Mouse (Mus musculus): ENCODE data around the gene Sertad2. TPM values are rescaled to one million over a fixed set of nuclear protein-coding genes. Genes with fewer than 3 reads are reported as not detected.
A peak's percentile ranks its signal among the peaks of the same experiment; 100 is the strongest.

Sertad2 gene
- polyA plus RNA-seq, 1 experiment from 2014 or later: 29.9 TPM

DNA sequence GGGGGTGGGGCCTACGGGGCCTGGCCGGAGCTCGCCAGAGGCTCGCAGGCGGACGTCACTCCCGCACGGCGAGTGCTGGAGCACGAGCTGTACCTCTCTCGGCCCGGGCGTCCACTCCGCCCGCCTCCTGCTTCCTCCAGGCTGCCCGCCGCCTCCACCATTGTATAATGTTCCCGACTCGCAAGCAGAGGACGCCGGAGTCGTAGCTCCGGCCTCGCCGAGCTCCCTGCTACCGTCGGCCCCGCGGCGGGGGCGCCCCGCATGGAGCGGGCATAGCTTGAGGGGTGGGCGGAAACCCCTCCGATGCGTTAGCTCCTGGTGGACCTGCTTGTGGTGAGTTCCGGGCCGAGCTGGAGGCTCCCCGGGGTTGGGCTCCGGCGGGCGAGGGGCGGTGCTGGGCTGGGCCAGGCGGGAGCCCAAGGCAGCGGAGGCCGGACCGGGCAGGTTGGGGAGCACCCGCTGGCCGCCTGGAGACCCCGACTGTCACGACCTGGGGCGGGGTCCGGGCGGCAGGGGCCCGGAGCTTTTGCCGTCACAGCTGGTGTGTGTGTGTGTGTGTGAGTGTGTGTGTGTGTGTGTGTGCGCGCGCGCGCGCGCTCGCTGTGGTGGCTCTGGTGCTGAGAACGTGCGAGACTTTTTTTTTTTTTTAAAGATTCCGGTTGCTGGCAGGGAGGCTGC lies 89.0 kb downstream of the Sertad2 start:
- Histone ChIP-seq H3K9me3 (ENCODE audit: control insufficient read depth, low read length) (no peaks in the 10 kb centered on the region), H3K4me3 (ENCODE audit: low read depth, low read length) (peak overlapping the region; percentile 89), H3K27me3 (ENCODE audit: control insufficient read depth, insufficient read depth, low read length) (no peaks in the 10 kb centered on the region), H3K27ac (replicated peaks) (peak overlapping the region; percentile 99), H3K4me2 (replicated peaks; ENCODE audit: low read depth) (peak overlapping the region; percentile 76), H3K9ac (ENCODE audit: low read length) (peak overlapping the region; percentile 96), H3K36me3 (ENCODE audit: control insufficient read depth, insufficient read depth, low read length) (no peaks in the 10 kb centered on the region), H3K4me1 (replicated peaks; ENCODE audit: control insufficient read depth, insufficient read depth) (no peaks in the 10 kb centered on the region)
- TF ChIP-seq EP300 (optimal IDR thresholded peaks at IDR 0.05) (peak; percentile 42), CTCF (IDR thresholded peaks at IDR 0.05; ENCODE audit: low read depth) (peak; percentile 2; the same call in 1 of the 2 replicates)
- WGBS: under 1% methylated on average over 64 of the region's 67 CpGs
- peak; percentile 97 for DNase-seq (ENCODE audit: low spot score)
- ATAC-seq (ENCODE audit: low FRiP score, low TSS enrichment): peak; percentile 96

DNA sequence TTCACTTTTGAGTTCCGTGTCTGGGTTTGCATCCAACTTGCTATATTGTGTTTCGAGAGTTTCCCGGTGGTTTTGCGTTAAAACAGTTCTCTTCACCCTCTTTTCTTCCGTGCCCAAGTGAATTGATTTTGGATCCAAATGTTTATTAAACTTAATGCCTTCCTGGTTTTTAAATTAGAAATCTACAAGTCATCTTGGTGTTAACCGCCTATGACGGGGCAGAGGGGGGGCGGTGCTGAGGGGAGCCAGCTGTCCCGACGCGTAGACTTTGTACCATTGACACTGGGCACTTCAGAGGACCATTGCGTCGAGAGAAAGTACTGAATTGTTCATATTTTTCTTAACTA lies 89.5 kb downstream of the Sertad2 start:
- Histone ChIP-seq H3K4me1 (replicated peaks; ENCODE audit: control insufficient read depth, insufficient read depth) (no peaks in the 10 kb centered on the region), H3K27me3 (ENCODE audit: control insufficient read depth, insufficient read depth, low read length) (no peaks in the 10 kb centered on the region), H3K27ac (replicated peaks) (peak overlapping the region; percentile 99), H3K36me3 (ENCODE audit: control insufficient read depth, insufficient read depth, low read length) (no peaks in the 10 kb centered on the region), H3K9me3 (ENCODE audit: control insufficient read depth, low read length) (no peaks in the 10 kb centered on the region), H3K4me2 (replicated peaks; ENCODE audit: low read depth) (peak overlapping the region; percentile 76), H3K4me3 (ENCODE audit: low read depth, low read length) (peak overlapping the region; percentile 89), H3K9ac (ENCODE audit: low read length) (peak overlapping the region; percentile 96)
- TF ChIP-seq EP300 (optimal IDR thresholded peaks at IDR 0.05): no peak
- no peak for ATAC-seq (ENCODE audit: low FRiP score, low TSS enrichment)
- 1% methylated on average over 13 of the region's 13 CpGs for WGBS
- peak; percentile 82 for DNase-seq (ENCODE audit: low spot score)

DNA sequence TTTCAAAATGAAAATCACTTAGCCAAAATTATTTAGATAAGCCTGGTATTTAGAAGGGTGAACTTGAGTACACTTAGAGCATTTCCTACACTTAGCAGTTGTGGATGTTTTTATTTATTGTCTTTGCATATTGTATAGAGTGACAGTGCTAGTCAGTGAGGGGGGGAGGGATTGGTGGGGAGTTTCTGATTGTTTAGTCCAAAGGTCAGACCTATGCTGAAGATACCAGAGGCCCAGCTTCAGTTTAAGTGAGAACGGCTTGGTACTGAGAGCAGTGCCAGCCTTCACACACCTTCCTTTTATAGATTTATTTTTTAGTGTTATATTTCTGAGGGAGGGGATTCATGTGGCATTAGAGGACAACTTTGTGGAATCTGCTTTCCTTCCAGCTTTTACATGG lies 91.5 kb downstream of the Sertad2 start:
- no peaks in the 10 kb centered on the region for H3K27me3 ChIP-seq (ENCODE audit: control insufficient read depth, insufficient read depth, low read length)
- 0 out of 2 replicates have a peak overlapping the region, but pooled peaks have one; percentile 12 for H3K4me2 ChIP-seq (replicated peaks; ENCODE audit: low read depth)
- no peaks in the 10 kb centered on the region for H3K9me3 ChIP-seq (ENCODE audit: control insufficient read depth, low read length)
- H3K36me3 ChIP-seq (ENCODE audit: control insufficient read depth, insufficient read depth, low read length): no peaks in the 10 kb centered on the region
- no peak for TF ChIP-seq CTCF (IDR thresholded peaks at IDR 0.05; ENCODE audit: low read depth)
- TF ChIP-seq EP300 (optimal IDR thresholded peaks at IDR 0.05): no peak
- no peak overlapping the region for H3K9ac ChIP-seq (ENCODE audit: low read length)
- H3K4me1 ChIP-seq (replicated peaks; ENCODE audit: control insufficient read depth, insufficient read depth): 0 out of 2 replicates have a peak, but pooled peaks cover 2% of the 10 kb centered on the region
- ATAC-seq (ENCODE audit: low FRiP score, low TSS enrichment) (no peak), DNase-seq (ENCODE audit: low spot score) (no peak)
- H3K4me3 ChIP-seq (ENCODE audit: low read depth, low read length): no peak overlapping the region
- peak overlapping the region; percentile 14; the same call in 1 of the 2 replicates for H3K27ac ChIP-seq (replicated peaks)
- 67% methylated on average over 1 of the region's 1 CpGs for WGBS

DNA sequence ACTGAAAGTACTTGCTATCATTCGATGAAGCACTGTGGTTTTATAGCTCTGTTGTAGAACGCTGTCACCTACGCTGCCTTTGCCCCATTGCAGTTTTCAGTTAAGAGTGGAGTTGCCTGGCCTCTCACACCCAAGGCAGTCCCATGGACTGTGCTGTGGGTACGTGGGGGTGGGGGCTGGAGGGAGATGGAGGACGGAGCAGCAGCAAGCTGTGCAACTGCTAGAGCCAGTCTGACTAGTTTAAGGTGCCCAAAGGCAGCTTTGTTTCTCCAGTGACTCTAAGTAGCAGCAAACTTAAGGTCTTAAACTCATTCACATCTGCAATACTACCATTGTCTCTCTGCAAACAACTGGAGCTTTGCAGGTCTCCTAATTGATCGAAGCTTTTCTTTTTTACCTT lies 92.6 kb downstream of the Sertad2 start:
- WGBS: 39% methylated on average over 6 of the region's 6 CpGs
- Histone ChIP-seq H3K9ac (ENCODE audit: low read length) (peak overlapping the region; percentile 23; the same call in 1 of the 2 replicates), H3K36me3 (ENCODE audit: control insufficient read depth, insufficient read depth, low read length) (no peaks in the 10 kb centered on the region), H3K4me2 (replicated peaks; ENCODE audit: low read depth) (0 out of 2 replicates have a peak overlapping the region, but pooled peaks have one; percentile 26), H3K9me3 (ENCODE audit: control insufficient read depth, low read length) (no peaks in the 10 kb centered on the region), H3K27me3 (ENCODE audit: control insufficient read depth, insufficient read depth, low read length) (no peaks in the 10 kb centered on the region), H3K27ac (replicated peaks) (peak overlapping the region; percentile 69), H3K4me3 (ENCODE audit: low read depth, low read length) (no peak overlapping the region), H3K4me1 (replicated peaks; ENCODE audit: control insufficient read depth, insufficient read depth) (peaks cover 2% of the 10 kb centered on the region; the same call in 1 of the 2 replicates)
- TF ChIP-seq EP300 (optimal IDR thresholded peaks at IDR 0.05): no peak
- no peak for TF ChIP-seq CTCF (IDR thresholded peaks at IDR 0.05; ENCODE audit: low read depth)
- DNase-seq (ENCODE audit: low spot score) (peak; percentile 65), ATAC-seq (ENCODE audit: low FRiP score, low TSS enrichment) (no peak)

DNA sequence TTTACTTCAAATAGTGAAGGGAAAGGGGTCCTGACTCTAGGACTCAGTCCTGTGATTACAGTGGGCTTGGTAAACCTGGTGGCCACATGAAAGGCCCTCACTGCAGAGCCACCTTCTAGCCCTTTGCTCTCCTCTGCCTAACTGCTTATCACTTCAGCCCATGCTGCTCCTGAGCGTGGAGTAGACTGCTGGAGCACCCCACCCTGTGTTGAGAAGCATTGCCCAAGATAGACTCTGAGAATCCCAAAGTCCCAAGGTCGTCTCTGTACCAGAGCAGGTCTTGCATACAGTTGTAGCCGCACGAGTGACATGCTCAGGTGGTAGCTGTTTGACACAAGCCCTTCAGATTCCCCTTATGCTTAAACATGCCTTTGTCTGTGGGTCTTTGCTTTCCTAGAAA lies 93.1 kb downstream of the Sertad2 start:
- Histone ChIP-seq H3K9ac (ENCODE audit: low read length) (no peak overlapping the region; the same call in 1 of the 2 replicates), H3K4me3 (ENCODE audit: low read depth, low read length) (no peak overlapping the region), H3K9me3 (ENCODE audit: control insufficient read depth, low read length) (no peaks in the 10 kb centered on the region), H3K27me3 (ENCODE audit: control insufficient read depth, insufficient read depth, low read length) (no peaks in the 10 kb centered on the region), H3K36me3 (ENCODE audit: control insufficient read depth, insufficient read depth, low read length) (no peaks in the 10 kb centered on the region), H3K4me1 (replicated peaks; ENCODE audit: control insufficient read depth, insufficient read depth) (peaks cover 2% of the 10 kb centered on the region; the same call in 1 of the 2 replicates), H3K27ac (replicated peaks) (peak overlapping the region; percentile 69), H3K4me2 (replicated peaks; ENCODE audit: low read depth) (0 out of 2 replicates have a peak overlapping the region, but pooled peaks have one; percentile 6)
- peak; percentile 36 for DNase-seq (ENCODE audit: low spot score)
- ATAC-seq (ENCODE audit: low FRiP score, low TSS enrichment): no peak
- TF ChIP-seq EP300 (optimal IDR thresholded peaks at IDR 0.05) (no peak), CTCF (IDR thresholded peaks at IDR 0.05; ENCODE audit: low read depth) (no peak)
- 46% methylated on average over 4 of the region's 4 CpGs for WGBS

DNA sequence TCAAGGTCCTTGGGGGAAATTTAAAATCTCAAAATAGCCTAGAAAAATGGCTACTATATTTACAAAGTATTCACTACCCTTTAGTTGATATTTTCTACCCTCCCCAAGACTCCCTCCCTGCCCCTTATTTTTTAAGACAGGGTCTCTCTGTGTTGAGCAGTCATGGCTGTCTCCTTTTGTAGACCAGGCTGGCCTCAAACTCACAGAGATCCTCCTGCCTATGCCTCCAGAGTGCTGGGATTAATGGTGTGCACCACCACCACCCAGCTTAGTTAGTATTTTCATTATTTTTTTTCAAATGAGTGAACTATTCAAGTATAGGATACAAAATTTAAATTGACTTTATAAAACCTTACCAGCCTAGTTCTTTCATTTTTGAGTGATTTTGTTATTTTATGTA lies 94.0 kb downstream of the Sertad2 start:
- H3K36me3 ChIP-seq (ENCODE audit: control insufficient read depth, insufficient read depth, low read length): no peaks in the 10 kb centered on the region
- H3K4me2 ChIP-seq (replicated peaks; ENCODE audit: low read depth): no peak overlapping the region
- TF ChIP-seq CTCF (IDR thresholded peaks at IDR 0.05; ENCODE audit: low read depth) (no peak), EP300 (optimal IDR thresholded peaks at IDR 0.05) (no peak)
- DNase-seq (ENCODE audit: low spot score) (no peak), ATAC-seq (ENCODE audit: low FRiP score, low TSS enrichment) (no peak)
- H3K4me1 ChIP-seq (replicated peaks; ENCODE audit: control insufficient read depth, insufficient read depth): peaks cover 2% of the 10 kb centered on the region; the same call in 1 of the 2 replicates
- H3K27ac ChIP-seq (replicated peaks): no peak overlapping the region
- H3K9ac ChIP-seq (ENCODE audit: low read length): no peak overlapping the region
- H3K9me3 ChIP-seq (ENCODE audit: control insufficient read depth, low read length): no peaks in the 10 kb centered on the region
- no peaks in the 10 kb centered on the region for H3K27me3 ChIP-seq (ENCODE audit: control insufficient read depth, insufficient read depth, low read length)
- H3K4me3 ChIP-seq (ENCODE audit: low read depth, low read length): no peak overlapping the region
